Mouse (Mus musculus): ENCODE measurements around the gene Adprhl1. TPM values are rescaled to one million over a fixed set of nuclear protein-coding genes. Genes with fewer than 3 reads are reported as not detected.

The Adprhl1 gene
- total and polyA plus RNA-seq, 2 experiments from 2014 or later, result 0.67 TPM; not detected in 1

- H3K9me3 ChIP-seq (ENCODE audit: low read length), result no peaks in the 10 kb centered on the region
- DNase-seq (no peak), ATAC-seq (no peak)
- H3K4me1 ChIP-seq (ENCODE audit: insufficient read depth), result 0 out of 2 replicates have a peak, but pooled peaks cover 3% of the 10 kb centered on the region
- H3K27ac ChIP-seq (ENCODE audit: low read depth, low read length), result no peak overlapping the region
- H3K27me3 ChIP-seq (ENCODE audit: insufficient read depth, low read length), result no peaks in the 10 kb centered on the region
- H3K9ac ChIP-seq, result no peak overlapping the region
- H3K4me2 ChIP-seq (ENCODE audit: low read depth), result no peak overlapping the region
- H3K36me3 ChIP-seq (ENCODE audit: insufficient read depth), result no peaks in the 10 kb centered on the region
- TF ChIP-seq CTCF (IDR thresholded peaks at IDR 0.05; ENCODE audit: low read depth), result no peak
- no peak overlapping the region for H3K4me3 ChIP-seq (ENCODE audit: low read depth, low read length)
These were observed 36.0 kb downstream of the Adprhl1 start for GRCm38 (mm10) chr8:13217986-13218385.

DNA sequence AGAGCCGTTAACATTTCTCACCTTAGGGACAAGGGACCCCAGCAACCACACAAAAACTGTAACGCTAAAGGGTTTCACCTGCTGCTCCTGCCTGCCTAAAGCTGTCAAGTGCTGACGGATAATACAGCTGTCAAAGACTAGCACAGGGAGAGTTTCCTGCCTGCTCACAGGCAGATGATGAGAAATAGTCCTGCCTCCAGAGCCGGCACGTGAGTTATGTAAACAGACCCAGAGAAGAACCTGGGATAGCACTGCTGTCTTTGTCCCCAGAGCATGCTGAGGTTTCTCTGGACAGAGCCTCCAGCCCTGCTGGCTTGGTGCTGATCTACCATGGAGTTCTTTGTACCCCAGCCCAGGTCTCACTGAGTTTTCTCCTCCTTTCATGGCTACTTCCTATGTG is 36.9 kb downstream of the Adprhl1 start:
- ATAC-seq, result no peak
- Histone ChIP-seq H3K9me3 (ENCODE audit: low read length) (no peaks in the 10 kb centered on the region), H3K27me3 (ENCODE audit: insufficient read depth, low read length) (no peaks in the 10 kb centered on the region), H3K4me2 (ENCODE audit: low read depth) (no peak overlapping the region), H3K36me3 (ENCODE audit: insufficient read depth) (no peaks in the 10 kb centered on the region), H3K4me1 (ENCODE audit: insufficient read depth) (0 out of 2 replicates have a peak, but pooled peaks cover 3% of the 10 kb centered on the region), H3K27ac (ENCODE audit: low read depth, low read length) (no peak overlapping the region), H3K4me3 (ENCODE audit: low read depth, low read length) (no peak overlapping the region), H3K9ac (no peak overlapping the region)
- no peak for DNase-seq
- WGBS, result 66% methylated on average over 5 of the region's 5 CpGs
- TF ChIP-seq CTCF (IDR thresholded peaks at IDR 0.05; ENCODE audit: low read depth), result no peak

GRCm38 (mm10) chr8:13216386-13216785 is 37.6 kb downstream of the Adprhl1 start:
- no peak for TF ChIP-seq CTCF (IDR thresholded peaks at IDR 0.05; ENCODE audit: low read depth)
- WGBS, result 77% methylated on average over 8 of the region's 8 CpGs
- no peaks in the 10 kb centered on the region for H3K36me3 ChIP-seq (ENCODE audit: insufficient read depth)
- 0 out of 2 replicates have a peak, but pooled peaks cover 3% of the 10 kb centered on the region for H3K4me1 ChIP-seq (ENCODE audit: insufficient read depth)
- H3K9ac ChIP-seq, result no peak overlapping the region
- H3K27ac ChIP-seq (ENCODE audit: low read depth, low read length), result no peak overlapping the region
- DNase-seq (no peak), ATAC-seq (no peak)
- H3K4me2 ChIP-seq (ENCODE audit: low read depth), result no peak overlapping the region
- H3K9me3 ChIP-seq (ENCODE audit: low read length), result no peaks in the 10 kb centered on the region
- no peak overlapping the region for H3K4me3 ChIP-seq (ENCODE audit: low read depth, low read length)
- H3K27me3 ChIP-seq (ENCODE audit: insufficient read depth, low read length), result no peaks in the 10 kb centered on the region

GRCm38 (mm10) chr8:13213479-13214268 is 40.3 kb downstream of the Adprhl1 start:
- ATAC-seq, result peak; percentile 87
- no peak overlapping the region for H3K27ac ChIP-seq (ENCODE audit: low read depth, low read length)
- WGBS, result 22% methylated on average over 10 of the region's 10 CpGs

DNA sequence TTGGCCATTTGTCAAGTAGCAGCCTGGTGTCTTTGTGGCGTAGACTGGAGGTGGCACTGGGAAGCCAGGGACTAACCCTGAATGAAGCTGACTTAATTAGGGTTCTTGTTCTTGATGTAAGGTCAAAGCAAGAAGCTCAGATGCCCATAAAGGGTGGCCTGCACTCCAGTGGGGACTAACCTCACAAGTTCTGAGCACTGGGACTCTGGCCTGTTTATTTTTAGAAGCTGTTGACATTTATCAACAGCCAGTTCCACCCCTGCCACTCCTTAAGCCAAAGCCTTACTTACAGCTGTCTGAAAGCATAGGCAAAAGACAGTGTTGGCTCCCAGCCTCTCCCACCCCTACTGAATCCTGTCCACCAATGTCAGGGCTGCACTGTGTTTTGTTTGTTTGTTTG is 44.2 kb downstream of the Adprhl1 start:
- DNase-seq (no peak), ATAC-seq (no peak)
- H3K9ac ChIP-seq, result no peak overlapping the region
- 0 out of 2 replicates have a peak, but pooled peaks cover 3% of the 10 kb centered on the region for H3K4me1 ChIP-seq (ENCODE audit: insufficient read depth)
- no peaks in the 10 kb centered on the region for H3K36me3 ChIP-seq (ENCODE audit: insufficient read depth)
- H3K9me3 ChIP-seq (ENCODE audit: low read length), result no peaks in the 10 kb centered on the region
- H3K4me3 ChIP-seq (ENCODE audit: low read depth, low read length), result no peak overlapping the region
- TF ChIP-seq CTCF (IDR thresholded peaks at IDR 0.05; ENCODE audit: low read depth), result no peak
- H3K4me2 ChIP-seq (ENCODE audit: low read depth), result no peak overlapping the region
- H3K27ac ChIP-seq (ENCODE audit: low read depth, low read length), result no peak overlapping the region
- 52% methylated on average over 1 of the region's 1 CpGs for WGBS
- H3K27me3 ChIP-seq (ENCODE audit: insufficient read depth, low read length), result no peaks in the 10 kb centered on the region

More at GRCm38 (mm10) chr8:13213479-13214268, 40.3 kb downstream of the Adprhl1 start:
- DNase-seq, result peak; percentile 87
- Histone ChIP-seq H3K9ac (no peak overlapping the region), H3K4me2 (ENCODE audit: low read depth) (peak overlapping the region; percentile 45), H3K4me1 (ENCODE audit: insufficient read depth) (0 out of 2 replicates have a peak, but pooled peaks cover 3% of the 10 kb centered on the region), H3K27me3 (ENCODE audit: insufficient read depth, low read length) (no peaks in the 10 kb centered on the region), H3K4me3 (ENCODE audit: low read depth, low read length) (peak overlapping the region; percentile 19; the same call in 1 of the 2 replicates), H3K36me3 (ENCODE audit: insufficient read depth) (no peaks in the 10 kb centered on the region), H3K9me3 (ENCODE audit: low read length) (no peaks in the 10 kb centered on the region)
- TF ChIP-seq CTCF (IDR thresholded peaks at IDR 0.05; ENCODE audit: low read depth), result peak; percentile 87

- ATAC-seq (peak; percentile 53; the same call in 1 of the 2 replicates), DNase-seq (no peak)
- TF ChIP-seq CTCF (IDR thresholded peaks at IDR 0.05; ENCODE audit: low read depth), result peak; percentile 42; the same call in 1 of the 2 replicates
- 0 out of 2 replicates have a peak, but pooled peaks cover 3% of the 10 kb centered on the region for H3K4me1 ChIP-seq (ENCODE audit: insufficient read depth)
- H3K27ac ChIP-seq (ENCODE audit: low read depth, low read length), result no peak overlapping the region
- H3K4me3 ChIP-seq (ENCODE audit: low read depth, low read length), result no peak overlapping the region
- no peak overlapping the region for H3K4me2 ChIP-seq (ENCODE audit: low read depth)
- 50% methylated on average over 6 of the region's 6 CpGs for WGBS
- no peaks in the 10 kb centered on the region for H3K36me3 ChIP-seq (ENCODE audit: insufficient read depth)
- no peaks in the 10 kb centered on the region for H3K27me3 ChIP-seq (ENCODE audit: insufficient read depth, low read length)
- no peaks in the 10 kb centered on the region for H3K9me3 ChIP-seq (ENCODE audit: low read length)
- no peak overlapping the region for H3K9ac ChIP-seq
These were observed 45.2 kb downstream of the Adprhl1 start for GRCm38 (mm10) chr8:13208627-13209355.

DNA sequence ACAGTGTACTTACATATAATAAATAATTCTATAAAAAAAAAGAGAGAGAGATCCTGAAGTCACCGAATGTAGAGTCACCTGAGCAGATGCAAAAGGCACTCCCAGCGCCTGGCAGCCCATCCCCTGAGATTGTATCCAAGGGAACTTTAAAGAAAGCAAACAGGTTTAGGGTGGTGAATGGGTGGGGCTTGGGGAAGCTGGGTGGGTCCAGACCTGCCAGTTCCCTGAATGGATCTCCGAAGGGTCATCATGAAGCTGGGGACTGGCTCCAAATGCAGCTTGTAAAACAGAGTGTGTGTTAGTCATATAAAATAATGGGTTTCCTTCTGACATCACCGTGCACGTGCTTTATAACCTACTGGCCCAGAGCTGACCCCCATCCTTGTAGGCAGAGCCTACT is 47.7 kb downstream of the Adprhl1 start:
- no peak overlapping the region for H3K4me3 ChIP-seq (ENCODE audit: low read depth, low read length)
- DNase-seq (no peak), ATAC-seq (no peak)
- H3K9me3 ChIP-seq (ENCODE audit: low read length), result no peaks in the 10 kb centered on the region
- H3K4me1 ChIP-seq (ENCODE audit: insufficient read depth), result no peaks in the 10 kb centered on the region
- TF ChIP-seq CTCF (IDR thresholded peaks at IDR 0.05; ENCODE audit: low read depth), result no peak
- H3K36me3 ChIP-seq (ENCODE audit: insufficient read depth), result no peaks in the 10 kb centered on the region
- 45% methylated on average over 5 of the region's 5 CpGs for WGBS
- H3K27ac ChIP-seq (ENCODE audit: low read depth, low read length), result no peak overlapping the region
- no peak overlapping the region for H3K4me2 ChIP-seq (ENCODE audit: low read depth)
- H3K9ac ChIP-seq, result no peak overlapping the region
- H3K27me3 ChIP-seq (ENCODE audit: insufficient read depth, low read length), result peaks cover 9% of the 10 kb centered on the region; the same call in 1 of the 2 replicates
